Mouse (Mus musculus) intestine, embryonic 14.5 days (tissue): Measurements from ENCODE around the gene Abcc2. TPM values are rescaled to one million over a fixed set of nuclear protein-coding genes. Genes with fewer than 3 reads are reported as not detected.

Experiments
- ATAC-seq: fragments of 200-750 bp; cut with Nextera tagmentation; replicated peaks from 2 replicates; pipeline ENCODE4 v1.8.0; 2017; ENCODE audit warnings: low read depth, moderate number of reproducible peaks, moderate TSS enrichment, moderate library complexity; ENCODE audit not compliant: low FRiP score, low TSS enrichment
- DNase-seq: peaks from one replicate; pipeline ENCODE4 v3.0.0-alpha.2; 2018; ENCODE audit warnings: low spot score
- H3K27ac ChIP-seq: fragments of 300-500 bp; sonication (generic); 2 replicates; pipeline ENCODE4 v1.5.1; 2014; ENCODE audit warnings: low read depth, mild to moderate bottlenecking, control low read depth
- H3K27me3 ChIP-seq: fragments of 300-500 bp; sonication (generic); replicated peaks from 2 replicates; pipeline ENCODE4 v1.6.1; 2014; ENCODE audit warnings: low read length, control low read depth; ENCODE audit not compliant: control insufficient read depth, insufficient read depth
- H3K36me3 ChIP-seq: fragments of 300-500 bp; sonication (generic); 2 replicates; pipeline ENCODE4 v1.6.1; 2014; ENCODE audit warnings: low read length, control low read depth; ENCODE audit not compliant: control insufficient read depth, insufficient read depth
- H3K4me1 ChIP-seq: fragments of 300-500 bp; sonication (generic); replicated peaks from 2 replicates; pipeline ENCODE4 v1.6.1; 2014; ENCODE audit warnings: low read length, control low read depth, mixed read lengths; ENCODE audit not compliant: control insufficient read depth, insufficient read depth
- H3K4me2 ChIP-seq: fragments of 300-500 bp; sonication (generic); 2 replicates; pipeline ENCODE4 v1.6.1; 2014; ENCODE audit warnings: low read length
- H3K4me3 ChIP-seq: fragments of 300-500 bp; sonication (generic); 2 replicates; pipeline ENCODE4 v1.5.1; 2014; ENCODE audit warnings: low read depth, low read length, control low read depth, mixed read lengths
- H3K9ac ChIP-seq: fragments of 300-500 bp; sonication (generic); 2 replicates; pipeline ENCODE4 v1.6.1; 2014; ENCODE audit warnings: mild to moderate bottlenecking, low read length
- H3K9me3 ChIP-seq: fragments of 300-500 bp; sonication (generic); 2 replicates; pipeline ENCODE4 v1.6.1; 2016; ENCODE audit warnings: low read length, control low read depth; ENCODE audit not compliant: control insufficient read depth
- WGBS: fragments of 180-500 bp; shearing (Covaris S2); extraction: QIAGEN DNeasy Blood & Tissue Kit; methylation state at CpG from one replicate; pipeline ENCODE4 v1.1.7; 2014; 5-methylcytosine and 5-hydroxymethylcytosine counted together
- polyA plus RNA-seq: library from polyadenylated mRNA; unstranded; fragments of >200 nt; fragmentation: Nextera tagmentation; extraction: Ambion mirVana; gene quantifications from 2 replicates; pipeline ENCODE4 v1.2.1, GENCODE M21; 2014

Gene Abcc2
- polyA plus RNA-seq, 1 experiment from 2014 or later, result 5.3 TPM

DNA sequence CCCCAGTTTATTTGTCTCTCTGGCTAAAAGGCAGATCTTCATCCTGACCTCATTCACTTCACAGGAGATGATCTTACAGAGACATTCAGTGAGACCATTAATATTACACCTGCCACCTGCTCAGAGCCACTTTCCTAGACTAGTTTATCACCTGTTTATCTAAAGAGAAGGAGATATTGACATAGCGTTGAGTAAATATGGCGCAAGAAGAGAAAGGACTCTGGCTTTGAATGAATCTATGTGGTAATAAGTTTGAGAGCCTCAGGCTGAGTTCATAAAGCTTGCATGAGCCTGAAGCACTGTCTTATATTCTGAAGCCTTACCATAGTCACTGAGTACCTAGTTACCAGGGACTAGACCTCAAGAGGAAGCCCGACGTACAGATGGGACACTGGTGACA, 29.4 kb downstream of the Abcc2 start:
- no peak for ATAC-seq
- no peak overlapping the region for H3K9ac ChIP-seq
- no peaks in the 10 kb centered on the region for H3K36me3 ChIP-seq
- 86% methylated on average over 4 of the region's 4 CpGs for WGBS
- H3K4me2 ChIP-seq, result no peak overlapping the region
- H3K4me3 ChIP-seq, result no peak overlapping the region
- no peaks in the 10 kb centered on the region for H3K9me3 ChIP-seq
- no peaks in the 10 kb centered on the region for H3K27me3 ChIP-seq
- no peak for DNase-seq
- no peak overlapping the region for H3K27ac ChIP-seq
- H3K4me1 ChIP-seq, result peaks cover 10% of the 10 kb centered on the region

DNA sequence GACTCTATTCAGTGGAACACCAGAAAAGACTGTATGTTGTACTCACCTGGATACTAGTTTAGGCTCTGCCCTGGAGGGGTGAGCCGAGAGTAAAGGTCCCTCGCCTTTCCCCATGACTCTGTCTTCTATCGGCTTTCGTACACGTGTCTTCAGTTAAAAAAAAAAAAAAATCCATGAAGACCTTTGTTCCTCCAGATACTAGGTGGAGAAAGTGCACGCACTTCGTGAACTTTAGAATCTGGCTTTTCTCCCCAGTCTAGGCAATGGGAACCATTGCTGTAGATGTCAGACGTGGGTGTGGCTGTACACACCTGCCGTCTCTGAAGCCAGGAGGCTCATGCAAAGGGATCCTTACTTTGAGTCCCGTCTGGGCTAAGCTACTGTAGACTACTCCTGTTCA, 31.3 kb downstream of the Abcc2 start:
- Histone ChIP-seq H3K4me3 (no peak overlapping the region), H3K27ac (no peak overlapping the region), H3K4me2 (no peak overlapping the region), H3K9ac (no peak overlapping the region), H3K27me3 (no peaks in the 10 kb centered on the region), H3K9me3 (no peaks in the 10 kb centered on the region), H3K4me1 (peaks cover 10% of the 10 kb centered on the region), H3K36me3 (no peaks in the 10 kb centered on the region)
- WGBS, result 70% methylated on average over 10 of the region's 10 CpGs
- DNase-seq (no peak), ATAC-seq (peak; percentile 66; the same call in 1 of the 2 replicates)

DNA sequence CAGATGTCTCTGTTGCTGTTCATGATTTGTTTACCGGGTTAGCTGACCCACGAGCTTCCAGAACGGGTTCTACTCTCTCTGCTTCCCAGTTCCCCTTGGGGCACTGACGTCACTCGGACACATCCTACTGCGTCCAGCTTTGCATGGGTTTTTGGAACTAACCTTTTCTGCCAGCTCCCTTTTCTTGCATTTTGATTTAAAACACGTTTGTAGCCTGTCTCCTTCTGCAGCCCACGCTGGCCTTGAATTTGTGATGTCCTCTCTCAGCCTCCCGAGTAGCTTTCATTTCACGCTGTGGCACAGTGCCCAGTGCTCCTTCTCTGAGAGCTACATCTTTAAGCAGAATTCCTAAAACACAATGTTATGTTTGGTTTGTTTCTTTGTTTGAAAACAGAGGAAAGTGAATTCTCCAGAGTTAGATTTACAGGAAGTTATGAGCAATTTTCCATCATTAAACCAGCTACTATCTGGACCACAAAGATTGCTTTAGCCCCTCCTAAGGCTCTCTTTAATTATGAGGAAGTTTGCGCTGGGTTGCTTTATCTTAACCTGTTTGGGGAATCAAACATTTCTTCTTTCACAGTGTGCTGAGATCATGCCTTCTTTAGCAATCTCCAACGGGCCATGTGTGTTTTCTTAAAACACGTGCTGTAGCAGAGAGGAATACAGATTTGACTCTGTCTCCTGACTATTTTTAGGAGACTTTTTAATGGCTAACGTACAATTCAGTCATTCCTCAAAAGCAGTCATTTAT, 33.8 kb downstream of the Abcc2 start:
- H3K27ac ChIP-seq, result peak overlapping the region; percentile 47
- H3K4me3 ChIP-seq, result 0 out of 2 replicates have a peak overlapping the region, but pooled peaks have one; percentile 1
- H3K27me3 ChIP-seq, result no peaks in the 10 kb centered on the region
- no peaks in the 10 kb centered on the region for H3K36me3 ChIP-seq
- DNase-seq (no peak), ATAC-seq (no peak)
- peaks cover 10% of the 10 kb centered on the region for H3K4me1 ChIP-seq
- H3K9me3 ChIP-seq, result no peaks in the 10 kb centered on the region
- H3K9ac ChIP-seq, result no peak overlapping the region
- 35% methylated on average over 14 of the region's 14 CpGs for WGBS
- peak overlapping the region; percentile 29 for H3K4me2 ChIP-seq

- ATAC-seq, result 0 out of 2 replicates have a peak, but pooled peaks have one; percentile 47
- WGBS, result 60% methylated on average over 8 of the region's 8 CpGs
- H3K27me3 ChIP-seq, result no peaks in the 10 kb centered on the region
- no peak overlapping the region for H3K9ac ChIP-seq
- no peaks in the 10 kb centered on the region for H3K4me1 ChIP-seq
- no peak for DNase-seq
- H3K4me2 ChIP-seq, result no peak overlapping the region
- H3K36me3 ChIP-seq, result no peaks in the 10 kb centered on the region
- no peak overlapping the region for H3K27ac ChIP-seq
- H3K4me3 ChIP-seq, result no peak overlapping the region
- H3K9me3 ChIP-seq, result no peaks in the 10 kb centered on the region
Measured at GRCm38 (mm10) chr19:43826855-43827254, 44.9 kb downstream of the Abcc2 start.

- DNase-seq (peak; percentile 87), ATAC-seq (no peak)
- no peak overlapping the region for H3K4me2 ChIP-seq
- no peak overlapping the region for H3K27ac ChIP-seq
- WGBS, result 34% methylated on average over 21 of the region's 21 CpGs
- no peak overlapping the region for H3K9ac ChIP-seq
- no peaks in the 10 kb centered on the region for H3K4me1 ChIP-seq
- H3K27me3 ChIP-seq, result no peaks in the 10 kb centered on the region
- no peak overlapping the region for H3K4me3 ChIP-seq
- no peaks in the 10 kb centered on the region for H3K36me3 ChIP-seq
- H3K9me3 ChIP-seq, result no peaks in the 10 kb centered on the region
Measured at GRCm38 (mm10) chr19:43832425-43833069, 50.6 kb downstream of the Abcc2 start.

GRCm38 (mm10) chr19:43843184-43843583, 61.2 kb downstream of the Abcc2 start:
- Histone ChIP-seq H3K4me1 (peaks cover 3% of the 10 kb centered on the region; the same call in 1 of the 2 replicates), H3K4me3 (no peak overlapping the region), H3K27me3 (no peaks in the 10 kb centered on the region), H3K9me3 (no peaks in the 10 kb centered on the region), H3K4me2 (no peak overlapping the region), H3K9ac (no peak overlapping the region), H3K27ac (no peak overlapping the region), H3K36me3 (peaks cover 40% of the 10 kb centered on the region)
- ATAC-seq, result no peak
- 87% methylated on average over 9 of the region's 9 CpGs for WGBS
- DNase-seq, result no peak

GRCm38 (mm10) chr19:43845331-43845908, 63.4 kb downstream of the Abcc2 start:
- peaks cover 3% of the 10 kb centered on the region; the same call in 1 of the 2 replicates for H3K4me1 ChIP-seq
- H3K9ac ChIP-seq, result no peak overlapping the region
- H3K27ac ChIP-seq, result 0 out of 2 replicates have a peak overlapping the region, but pooled peaks have one; percentile 11
- ATAC-seq (no peak), DNase-seq (no peak)
- WGBS, result 32% methylated on average over 7 of the region's 7 CpGs
- no peaks in the 10 kb centered on the region for H3K9me3 ChIP-seq
- H3K27me3 ChIP-seq, result no peaks in the 10 kb centered on the region
- H3K4me2 ChIP-seq, result no peak overlapping the region
- peaks cover 62% of the 10 kb centered on the region for H3K36me3 ChIP-seq
- no peak overlapping the region for H3K4me3 ChIP-seq

DNA sequence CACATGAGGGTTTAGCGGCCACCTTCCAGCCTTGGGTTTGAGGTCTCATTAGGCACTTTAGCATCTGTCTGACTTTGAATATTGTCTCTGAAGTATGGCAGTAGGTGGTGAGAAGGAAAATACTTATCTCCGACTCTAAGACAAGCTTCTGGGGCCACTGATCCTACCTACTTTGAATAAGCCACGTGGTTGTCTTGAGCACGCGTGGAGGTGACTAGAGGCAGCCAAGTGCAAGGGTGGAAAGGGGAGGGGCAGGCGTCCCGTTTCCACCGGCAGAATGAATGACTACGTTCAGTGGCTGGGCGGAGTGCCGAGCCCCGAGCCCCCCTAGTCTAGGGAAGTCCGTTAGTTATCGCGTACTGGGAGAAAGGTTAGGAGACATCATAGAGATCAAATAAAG, 65.1 kb downstream of the Abcc2 start:
- Histone ChIP-seq H3K36me3 (peaks cover 78% of the 10 kb centered on the region), H3K4me3 (no peak overlapping the region), H3K9me3 (no peaks in the 10 kb centered on the region), H3K9ac (no peak overlapping the region), H3K4me1 (peaks cover 3% of the 10 kb centered on the region; the same call in 1 of the 2 replicates), H3K4me2 (no peak overlapping the region), H3K27me3 (no peaks in the 10 kb centered on the region), H3K27ac (no peak overlapping the region)
- 82% methylated on average over 15 of the region's 15 CpGs for WGBS
- ATAC-seq (no peak), DNase-seq (no peak)
